Mouse (Mus musculus) midbrain, embryonic 14.5 days (tissue): ENCODE data around the gene Ilf3. TPM values are rescaled to one million over a fixed set of nuclear protein-coding genes. Genes with fewer than 3 reads are reported as not detected.

ENCODE experiments used
- ATAC-seq: fragments of 200-750 bp; cut with Nextera tagmentation; 2 replicates; pipeline ENCODE4 v1.8.0; 2017; ENCODE audit warnings: moderate number of reproducible peaks, moderate library complexity; ENCODE audit not compliant: low FRiP score, low TSS enrichment
- DNase-seq: peaks from one replicate; pipeline ENCODE4 v3.0.0-alpha.2; 2015
- H3K27ac ChIP-seq: fragments of 300-500 bp; sonication (generic); replicated peaks from 2 replicates; pipeline ENCODE4 v1.5.1; 2014; ENCODE audit warnings: mild to moderate bottlenecking, low read depth, low read length, moderate library complexity
- H3K27me3 ChIP-seq: fragments of 300-500 bp; sonication (generic); 2 replicates; pipeline ENCODE4 v1.6.1; 2014; ENCODE audit warnings: low read length, control low read depth, mixed read lengths; ENCODE audit not compliant: control insufficient read depth, insufficient read depth
- H3K36me3 ChIP-seq: fragments of 300-500 bp; sonication (generic); 2 replicates; pipeline ENCODE4 v1.6.1; 2014; ENCODE audit warnings: low read length, control low read depth; ENCODE audit not compliant: control insufficient read depth, insufficient read depth
- H3K4me1 ChIP-seq: fragments of 300-500 bp; sonication (generic); 2 replicates; pipeline ENCODE4 v1.6.1; 2014; ENCODE audit warnings: mild to moderate bottlenecking, antibody characterized with exemption, low read length, control low read depth; ENCODE audit not compliant: control insufficient read depth, insufficient read depth
- H3K4me2 ChIP-seq: fragments of 300-500 bp; sonication (generic); 2 replicates; pipeline ENCODE4 v1.6.1; 2014; ENCODE audit warnings: mild to moderate bottlenecking, low read length, moderate library complexity
- H3K4me3 ChIP-seq: fragments of 300-500 bp; sonication (generic); replicated peaks from 2 replicates; pipeline ENCODE4 v1.5.1; 2014; ENCODE audit warnings: low read depth, low read length
- H3K9ac ChIP-seq: fragments of 300-500 bp; sonication (generic); replicated peaks from 2 replicates; pipeline ENCODE4 v1.6.1; 2014; ENCODE audit warnings: mild to moderate bottlenecking, low read length, moderate library complexity
- H3K9me3 ChIP-seq: fragments of 300-500 bp; sonication (generic); 2 replicates; pipeline ENCODE4 v1.6.1; 2016; ENCODE audit warnings: low read length, control low read depth, mixed read lengths; ENCODE audit not compliant: control insufficient read depth
- WGBS: fragments of 180-500 bp; shearing (Covaris S2); extraction: QIAGEN DNeasy Blood & Tissue Kit; methylation state at CpG from one replicate; pipeline ENCODE4 v1.1.7; 2014; 5-methylcytosine and 5-hydroxymethylcytosine counted together
- polyA plus RNA-seq: library from polyadenylated mRNA; unstranded; fragments of >200 nt; fragmentation: Nextera tagmentation; extraction: Ambion mirVana; gene quantifications from 2 replicates; pipeline ENCODE4 v1.2.1, GENCODE M21; 2014

Ilf3 gene
- polyA plus RNA-seq, 1 experiment from 2014 or later = 267 TPM

DNA sequence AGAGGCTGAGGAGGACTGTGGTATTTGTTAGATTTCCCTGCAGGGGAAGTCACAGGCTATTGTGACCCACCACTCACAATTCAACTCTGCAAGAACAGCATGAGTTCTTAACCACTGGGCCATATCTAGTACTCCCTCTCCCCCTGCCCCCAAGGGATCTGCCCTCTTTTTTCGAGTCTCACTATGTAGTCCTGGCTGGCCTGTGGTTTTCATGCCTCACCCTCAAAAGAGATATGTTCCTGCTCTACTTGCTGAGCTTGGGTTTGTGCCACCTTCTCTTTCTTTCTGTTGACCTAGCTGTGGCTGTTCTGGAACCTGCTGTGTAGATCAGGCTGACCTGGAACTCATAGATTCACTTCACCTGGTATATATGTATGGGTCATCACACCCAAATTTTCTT, 4.8 kb downstream of the Ilf3 start:
- DNase-seq = no peak
- Histone ChIP-seq H3K4me3 (no peak overlapping the region), H3K4me2 (no peak overlapping the region), H3K9ac (no peak overlapping the region), H3K27ac (no peak overlapping the region), H3K4me1 (peaks cover 13% of the 10 kb centered on the region; the same call in 1 of the 2 replicates), H3K27me3 (no peaks in the 10 kb centered on the region), H3K9me3 (no peaks in the 10 kb centered on the region), H3K36me3 (0 out of 2 replicates have a peak, but pooled peaks cover 3% of the 10 kb centered on the region)
- 84% methylated on average over 1 of the region's 1 CpGs for WGBS
- no peak for ATAC-seq

DNA sequence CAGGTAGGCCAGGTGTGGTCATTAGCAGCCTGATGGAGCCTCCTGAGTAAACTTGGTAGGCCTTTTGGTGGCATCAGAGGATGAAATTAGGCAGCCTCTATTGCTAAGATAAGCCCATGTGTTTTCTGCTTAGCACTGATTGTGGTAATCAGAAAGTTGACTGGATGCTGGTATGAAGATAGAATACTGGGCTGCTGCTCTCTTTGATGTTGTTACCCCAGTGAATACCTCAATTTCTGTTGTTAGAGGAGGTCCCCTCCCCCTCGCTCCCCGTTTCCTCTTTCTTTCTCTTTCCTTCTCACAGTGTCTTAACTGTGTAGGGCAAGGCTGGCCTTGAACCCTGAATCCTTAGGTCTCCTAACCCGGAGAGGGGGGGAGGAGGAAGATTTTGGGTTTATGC, 11.5 kb downstream of the Ilf3 start:
- no peak overlapping the region for H3K9ac ChIP-seq
- 92% methylated on average over 3 of the region's 3 CpGs for WGBS
- H3K27ac ChIP-seq = no peak overlapping the region
- no peak overlapping the region for H3K4me2 ChIP-seq
- no peaks in the 10 kb centered on the region for H3K27me3 ChIP-seq
- ATAC-seq = no peak
- H3K9me3 ChIP-seq = no peaks in the 10 kb centered on the region
- peaks cover 13% of the 10 kb centered on the region; the same call in 1 of the 2 replicates for H3K36me3 ChIP-seq
- no peak for DNase-seq
- no peak overlapping the region for H3K4me3 ChIP-seq
- 0 out of 2 replicates have a peak, but pooled peaks cover 10% of the 10 kb centered on the region for H3K4me1 ChIP-seq

DNA sequence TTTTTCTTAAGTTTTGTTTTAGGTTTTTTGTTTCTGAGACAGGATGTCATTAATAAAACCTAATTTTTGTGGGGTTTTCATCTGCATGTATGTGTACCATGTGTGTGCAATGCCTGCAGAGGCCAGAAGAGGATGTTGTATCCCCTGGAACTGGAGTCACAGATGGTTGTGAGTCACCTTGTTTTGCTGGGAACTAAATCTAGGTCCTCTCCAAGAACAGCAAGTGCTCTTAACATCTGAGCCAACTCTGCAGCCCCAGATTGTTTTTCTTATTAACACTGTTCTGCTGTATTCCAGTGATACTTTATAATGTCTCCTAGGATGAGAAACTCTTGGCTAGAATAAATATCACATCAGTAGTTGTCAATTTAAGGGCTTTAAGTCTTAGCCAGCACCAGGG, 13.2 kb downstream of the Ilf3 start:
- DNase-seq (no peak), ATAC-seq (no peak)
- no peak overlapping the region for H3K4me3 ChIP-seq
- H3K4me1 ChIP-seq = 0 out of 2 replicates have a peak, but pooled peaks cover 10% of the 10 kb centered on the region
- H3K36me3 ChIP-seq = peaks cover 11% of the 10 kb centered on the region; the same call in 1 of the 2 replicates
- H3K9ac ChIP-seq = no peak overlapping the region
- H3K27ac ChIP-seq = no peak overlapping the region
- no peaks in the 10 kb centered on the region for H3K9me3 ChIP-seq
- no peaks in the 10 kb centered on the region for H3K27me3 ChIP-seq
- no peak overlapping the region for H3K4me2 ChIP-seq

DNA sequence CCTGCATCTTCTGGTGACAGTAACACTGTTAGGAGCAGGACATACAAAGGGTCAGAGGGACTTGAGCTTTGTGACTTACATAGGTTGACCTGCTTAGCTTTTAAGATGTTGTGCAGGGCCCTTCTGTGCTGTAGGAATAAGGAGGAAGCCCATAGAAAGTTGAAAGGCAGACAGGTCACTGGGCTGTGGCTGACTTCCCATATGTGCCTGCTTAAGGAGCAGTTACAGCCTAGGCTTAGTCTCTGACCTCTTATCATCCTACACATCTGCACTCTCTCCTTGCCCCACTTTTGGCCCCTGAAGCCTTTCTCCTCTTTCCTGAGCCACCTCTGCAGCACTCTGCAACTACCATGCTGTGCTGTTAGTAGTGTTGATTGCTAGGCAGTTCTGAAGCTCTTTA, 16.3 kb downstream of the Ilf3 start:
- H3K9me3 ChIP-seq = no peaks in the 10 kb centered on the region
- H3K9ac ChIP-seq = no peak overlapping the region
- no peak overlapping the region for H3K4me3 ChIP-seq
- ATAC-seq = no peak
- DNase-seq = no peak
- H3K36me3 ChIP-seq = peaks cover 19% of the 10 kb centered on the region
- H3K27ac ChIP-seq = no peak overlapping the region
- H3K4me2 ChIP-seq = no peak overlapping the region
- 0 out of 2 replicates have a peak, but pooled peaks cover 4% of the 10 kb centered on the region for H3K4me1 ChIP-seq
- no peaks in the 10 kb centered on the region for H3K27me3 ChIP-seq

DNA sequence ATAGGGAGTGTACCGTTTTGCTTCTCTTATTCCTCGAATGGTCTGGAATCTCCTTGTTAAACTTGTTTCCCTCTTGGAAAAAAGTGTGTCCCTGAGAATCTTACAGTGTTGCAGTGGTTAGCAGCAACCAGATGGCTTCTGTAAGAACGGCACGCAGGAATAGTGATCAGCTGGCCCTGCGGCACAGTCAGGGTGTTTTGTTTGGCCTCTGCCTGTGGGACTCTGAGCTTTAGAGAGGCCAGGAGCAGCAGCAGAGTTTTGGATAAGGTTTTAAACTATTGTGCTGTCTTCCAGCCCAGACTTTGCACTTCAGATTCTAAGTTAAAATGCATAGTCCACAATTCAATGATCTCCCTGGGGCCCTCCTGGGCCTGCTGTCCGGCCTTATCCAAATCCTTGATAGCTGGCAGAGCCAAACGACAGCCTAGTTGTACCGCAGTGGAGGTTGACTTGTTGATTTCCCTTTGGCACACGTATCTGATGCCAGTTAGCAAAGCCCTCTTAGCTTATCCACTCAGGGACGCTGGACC, 25.0 kb downstream of the Ilf3 start:
- no peak overlapping the region for H3K27ac ChIP-seq
- peaks cover 99% of the 10 kb centered on the region for H3K36me3 ChIP-seq
- no peak overlapping the region for H3K4me3 ChIP-seq
- no peaks in the 10 kb centered on the region for H3K9me3 ChIP-seq
- no peaks in the 10 kb centered on the region for H3K27me3 ChIP-seq
- H3K4me2 ChIP-seq = no peak overlapping the region
- ATAC-seq (no peak), DNase-seq (no peak)
- no peaks in the 10 kb centered on the region for H3K4me1 ChIP-seq
- 87% methylated on average over 10 of the region's 10 CpGs for WGBS
- no peak overlapping the region for H3K9ac ChIP-seq

DNA sequence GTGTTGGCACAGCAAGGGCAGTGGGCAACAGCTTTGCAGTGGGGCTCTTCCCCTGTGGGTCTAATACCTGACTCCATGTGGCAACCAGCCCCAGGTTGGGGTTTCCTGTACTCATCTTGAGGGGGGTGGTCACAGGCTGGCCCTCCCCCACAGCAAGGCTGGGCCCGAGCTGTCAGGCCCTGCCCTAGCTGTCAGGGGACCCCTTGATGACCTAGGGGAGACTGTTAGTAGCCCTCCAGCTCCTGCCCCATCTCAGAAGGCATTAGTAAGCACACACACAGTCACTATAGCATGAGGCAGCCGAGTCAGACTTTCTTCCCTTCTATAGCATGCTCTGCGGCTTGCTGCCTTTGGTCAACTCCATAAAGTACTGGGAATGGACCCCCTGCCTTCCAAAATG, 28.0 kb downstream of the Ilf3 start:
- Histone ChIP-seq H3K27me3 (no peaks in the 10 kb centered on the region), H3K4me2 (no peak overlapping the region), H3K4me1 (no peaks in the 10 kb centered on the region), H3K27ac (no peak overlapping the region), H3K9ac (no peak overlapping the region), H3K36me3 (peaks cover 100% of the 10 kb centered on the region), H3K9me3 (no peaks in the 10 kb centered on the region), H3K4me3 (no peak overlapping the region)
- WGBS = 90% methylated on average over 3 of the region's 3 CpGs
- no peak for DNase-seq
- no peak for ATAC-seq

GRCm38 (mm10) chr9:21397170-21397569, 29.5 kb downstream of the Ilf3 start:
- H3K27me3 ChIP-seq = no peaks in the 10 kb centered on the region
- H3K36me3 ChIP-seq = peaks cover 99% of the 10 kb centered on the region
- DNase-seq (no peak), ATAC-seq (no peak)
- no peak overlapping the region for H3K27ac ChIP-seq
- H3K9ac ChIP-seq = no peak overlapping the region
- no peaks in the 10 kb centered on the region for H3K4me1 ChIP-seq
- no peak overlapping the region for H3K4me2 ChIP-seq
- H3K9me3 ChIP-seq = no peaks in the 10 kb centered on the region
- no peak overlapping the region for H3K4me3 ChIP-seq
- WGBS = 96% methylated on average over 3 of the region's 3 CpGs

DNA sequence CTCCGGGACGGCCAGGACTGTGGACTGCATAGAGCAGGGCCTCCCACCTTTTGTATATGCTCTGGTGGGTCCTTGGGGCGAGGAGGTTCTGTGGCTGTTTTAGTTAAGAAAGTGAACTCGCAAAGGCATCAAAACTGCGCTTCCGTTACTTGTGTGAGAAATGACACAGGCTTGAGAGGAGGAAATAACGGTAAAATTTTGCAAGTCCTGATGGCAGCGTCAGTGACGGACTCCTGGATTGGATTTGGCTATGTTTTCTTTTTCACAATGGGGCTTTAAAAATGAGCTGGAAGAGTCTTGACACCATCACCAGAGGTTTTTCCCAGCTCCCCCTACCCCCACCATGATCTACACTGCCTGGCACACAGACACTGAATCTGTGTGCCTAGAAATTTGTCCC, 33.4 kb downstream of the Ilf3 start:
- ATAC-seq = no peak
- H3K9ac ChIP-seq = no peak overlapping the region
- no peak overlapping the region for H3K4me2 ChIP-seq
- no peak overlapping the region for H3K4me3 ChIP-seq
- 94% methylated on average over 9 of the region's 9 CpGs for WGBS
- DNase-seq = no peak
- H3K4me1 ChIP-seq = no peaks in the 10 kb centered on the region
- no peak overlapping the region for H3K27ac ChIP-seq
- no peaks in the 10 kb centered on the region for H3K9me3 ChIP-seq
- no peaks in the 10 kb centered on the region for H3K27me3 ChIP-seq
- H3K36me3 ChIP-seq = peaks cover 99% of the 10 kb centered on the region

GRCm38 (mm10) chr9:21402764-21403253, 35.1 kb downstream of the Ilf3 start:
- no peak overlapping the region for H3K9ac ChIP-seq
- ATAC-seq = no peak
- H3K4me1 ChIP-seq = no peaks in the 10 kb centered on the region
- peaks cover 99% of the 10 kb centered on the region for H3K36me3 ChIP-seq
- no peak overlapping the region for H3K4me3 ChIP-seq
- H3K9me3 ChIP-seq = no peaks in the 10 kb centered on the region
- H3K27ac ChIP-seq = no peak overlapping the region
- DNase-seq = no peak
- H3K4me2 ChIP-seq = no peak overlapping the region
- H3K27me3 ChIP-seq = no peaks in the 10 kb centered on the region
- 89% methylated on average over 11 of the region's 11 CpGs for WGBS
